Mouse (Mus musculus) left cerebral cortex, postnatal 14 days (tissue): ENCODE measurements at regions not wholly inside any gene's neighbourhood (a gene's known extent, or its start where the extent isn't known, plus 50 kb on each side); places are given as distances from the start of the nearest gene placed in this dataset.
A peak's percentile ranks its signal among the peaks of the same experiment; 100 is the strongest.

Source experiments
- DNase-seq, 2 experiments: peaks; one replicate each; pipeline ENCODE4 v3.0.0; 2021 to 2022; ENCODE audit warnings: low spot score in 2 of 2, mixed read lengths in 1 of 2
- intact Hi-C: fragments of 180-260 bp; cut with DNase I; formaldehyde crosslinking; loops from one replicate; pipeline ENCODE4 v1.15.1; 2025

DNA sequence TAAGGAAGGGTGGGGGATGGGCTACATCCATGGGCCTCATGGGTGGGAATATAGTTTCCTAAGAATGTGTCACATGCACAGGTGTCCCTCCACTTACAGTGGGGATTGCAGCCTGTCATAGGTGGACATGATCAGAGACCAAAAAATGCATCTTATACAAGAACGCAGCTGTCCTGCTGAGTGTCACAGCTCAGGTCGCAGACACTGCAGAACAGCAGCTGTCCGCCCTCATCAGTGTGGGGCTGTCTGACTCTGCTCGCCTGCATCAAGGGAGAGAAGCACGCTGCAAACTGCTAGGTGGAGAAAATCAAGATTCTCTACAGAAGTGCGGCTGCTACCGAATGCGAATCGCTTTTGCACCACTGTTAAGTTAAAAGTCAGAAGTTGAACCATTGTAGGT is 158.6 kb upstream of the Csf3r start:
- intact Hi-C loops: no loop called here
- DNase-seq: no peak

DNA sequence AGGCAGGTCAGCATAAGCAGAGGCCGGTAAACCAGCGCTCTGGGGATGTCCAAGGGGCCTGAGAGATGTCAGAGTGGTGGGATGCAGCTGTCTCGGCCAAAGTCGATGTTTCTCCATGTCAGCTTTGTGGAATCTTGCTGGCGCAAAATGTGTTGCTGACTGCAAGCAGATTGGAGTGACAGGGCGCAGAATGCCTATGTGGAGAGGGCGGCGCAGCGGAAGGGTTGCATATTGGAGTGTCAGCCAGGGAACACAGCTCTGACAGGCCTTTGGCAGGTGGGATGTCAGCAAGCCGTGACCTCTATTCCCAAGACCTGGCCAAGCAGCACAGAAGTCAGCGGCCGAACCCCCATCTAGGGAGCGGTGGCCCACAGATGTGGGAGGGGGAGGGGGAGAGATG is 153.1 kb upstream of the Csf3r start:
- DNase-seq: no peak
- intact Hi-C loops: no loop called here

GRCm38 (mm10) chr4:125880028-125880427 is 144.3 kb upstream of the Csf3r start:
- no peak for DNase-seq
- intact Hi-C loops: no loop called here

GRCm38 (mm10) chr4:125882531-125882930 is 141.8 kb upstream of the Csf3r start:
- intact Hi-C loops: no loop called here
- no peak for DNase-seq

GRCm38 (mm10) chr4:125890510-125890909 is 133.8 kb upstream of the Csf3r start:
- intact Hi-C loops: no loop called here
- no peak for DNase-seq

DNA sequence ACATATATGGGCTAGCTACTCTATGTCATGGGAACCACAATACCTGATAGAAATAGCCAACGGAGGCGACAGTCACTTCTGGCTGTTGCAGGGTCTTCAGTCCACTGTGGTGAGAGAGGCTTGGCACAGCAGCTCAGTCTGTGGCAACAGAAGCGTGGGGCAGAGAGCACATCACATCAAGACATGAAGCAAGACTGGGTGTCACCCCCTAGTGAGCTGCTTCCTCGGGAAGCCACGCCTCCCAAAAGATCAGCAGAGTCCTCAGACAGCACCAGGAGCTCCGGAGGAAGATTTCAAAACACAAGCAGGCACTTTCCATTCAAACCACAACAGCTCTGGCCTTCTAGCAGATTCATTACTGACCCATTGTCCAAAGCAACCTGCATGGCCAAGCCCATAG is 131.2 kb upstream of the Csf3r start:
- no peak for DNase-seq
- intact Hi-C loops: no loop called here

- intact Hi-C loops: no loop called here
- no peak for DNase-seq
Measured at GRCm38 (mm10) chr4:125897707-125898106, 126.6 kb upstream of the Csf3r start.

- no peak for DNase-seq
- intact Hi-C loops: no loop called here
Measured at GRCm38 (mm10) chr4:125898631-125899348, 125.6 kb upstream of the Csf3r start.

DNA sequence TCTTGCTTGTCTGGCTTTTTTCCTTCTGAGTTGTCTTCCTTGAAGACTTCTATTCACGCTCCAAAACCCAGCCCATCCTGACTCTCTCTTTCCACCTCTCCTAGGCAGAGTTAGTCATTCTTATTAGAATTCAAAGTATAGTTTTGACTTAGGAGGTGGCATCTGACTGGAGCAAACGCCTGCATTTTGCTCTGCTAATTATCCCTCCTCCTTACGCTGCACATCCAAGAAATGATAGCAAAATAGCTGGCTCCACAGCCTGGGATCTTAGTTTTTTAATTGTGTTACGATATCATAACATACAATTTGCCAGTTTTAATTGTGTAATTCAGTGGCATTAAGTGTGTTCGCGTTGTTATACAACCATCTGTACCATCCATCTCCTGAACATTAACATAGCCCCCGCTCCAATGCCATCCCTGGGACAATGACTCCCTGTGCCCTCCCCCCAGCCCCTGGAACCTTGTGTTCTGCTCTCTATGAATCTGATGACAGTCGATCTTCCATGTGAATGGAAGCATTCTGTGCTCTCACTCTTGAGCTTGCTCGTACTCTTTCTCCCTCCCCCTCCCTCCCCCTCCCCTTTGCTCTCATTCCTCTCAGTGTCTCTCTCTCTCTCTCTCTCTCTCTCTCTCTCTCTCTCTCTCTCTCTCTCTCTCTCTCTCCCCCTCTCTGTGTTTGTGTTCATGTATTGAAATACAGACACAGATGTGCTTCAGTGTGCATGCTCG is 122.6 kb upstream of the Csf3r start:
- intact Hi-C loops: no loop called here

GRCm38 (mm10) chr4:125906296-125906695 is 118.1 kb upstream of the Csf3r start:
- intact Hi-C loops: no loop called here
- no peak for DNase-seq

More for the DNA sequence above, 122.6 kb upstream of the Csf3r start:
- DNase-seq: no peak

DNA sequence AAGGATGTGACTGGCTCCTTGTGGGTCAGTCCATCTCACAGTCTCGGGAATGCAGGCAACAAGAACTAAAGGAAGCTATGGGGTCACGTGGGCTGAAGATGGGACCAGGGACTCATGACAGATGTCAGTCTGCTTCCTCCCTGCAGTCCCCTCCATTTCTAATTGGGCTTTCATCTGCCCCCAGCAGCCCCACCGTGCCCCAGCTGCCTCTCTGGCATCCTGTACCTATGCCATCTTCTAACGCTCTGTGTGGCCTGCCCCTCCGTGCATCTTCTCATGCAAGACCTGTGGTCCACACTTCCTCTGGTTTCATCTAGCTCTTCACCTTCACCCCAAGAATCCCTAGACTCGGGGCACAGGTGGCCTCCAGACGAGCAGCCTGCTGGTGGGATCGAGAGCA is 115.4 kb upstream of the Csf3r start:
- no peak for DNase-seq
- intact Hi-C loops: no loop called here

DNA sequence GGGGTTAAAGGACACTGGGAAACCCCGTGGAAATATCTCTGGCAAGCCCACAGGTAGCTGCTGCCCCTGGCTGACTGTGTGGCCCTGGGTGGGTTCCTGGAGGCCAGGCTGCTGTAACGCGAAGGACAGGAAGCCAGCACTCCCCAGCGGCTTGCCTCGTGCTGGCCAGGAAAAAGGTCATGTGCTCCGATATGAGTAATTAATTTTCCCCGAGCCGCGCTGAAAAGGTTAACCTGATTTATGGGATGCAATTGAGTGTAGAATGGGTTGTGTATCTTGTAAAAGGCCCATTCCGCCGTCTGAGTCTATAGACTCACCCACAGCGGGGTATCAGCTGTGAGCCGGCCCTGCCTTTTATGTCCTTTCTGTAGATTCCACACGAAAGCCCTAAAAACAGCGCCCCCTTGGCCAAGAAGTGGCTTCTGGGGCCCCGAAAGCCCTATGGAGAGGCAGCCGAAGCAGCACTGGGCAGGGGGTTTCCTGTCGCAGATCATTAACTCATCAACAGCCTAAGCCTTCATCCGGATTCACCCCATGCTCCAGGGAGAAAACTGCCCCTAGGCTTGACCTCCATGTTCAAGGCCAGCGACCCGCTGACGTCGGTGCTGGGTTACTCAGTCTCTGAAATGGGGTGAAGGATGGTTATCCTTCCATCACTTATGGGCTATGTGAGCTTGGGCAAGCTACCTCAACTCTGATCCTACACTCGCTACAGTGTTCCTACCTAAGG is 112.6 kb upstream of the Csf3r start:
- no peak for DNase-seq
- intact Hi-C loops: no loop called here

- intact Hi-C loops: no loop called here
- peak; percentile 61 to 72 for DNase-seq
Measured at GRCm38 (mm10) chr4:125912444-125913049, 111.8 kb upstream of the Csf3r start.

DNA sequence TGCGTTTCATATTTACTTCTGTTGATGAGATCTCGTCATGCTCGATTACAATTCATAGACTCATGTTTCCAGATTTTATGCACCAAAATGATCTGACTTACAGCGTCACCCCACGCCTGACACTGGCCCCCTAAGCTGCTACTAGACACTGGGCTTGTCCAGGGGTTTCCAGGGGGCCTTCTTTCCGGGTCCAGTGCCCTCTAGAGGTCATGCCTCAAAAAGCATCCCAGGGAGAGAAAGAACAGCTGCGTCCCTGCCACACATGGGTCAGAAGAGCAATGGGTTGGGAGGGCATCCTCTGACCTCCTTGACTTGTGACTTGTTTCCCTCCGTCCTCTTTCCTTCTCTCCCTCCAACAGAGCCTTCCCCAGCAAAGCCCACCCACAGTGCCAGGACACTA is 109.2 kb upstream of the Csf3r start:
- no peak for DNase-seq
- intact Hi-C loops: no loop called here

GRCm38 (mm10) chr4:125917210-125917609 is 107.1 kb upstream of the Csf3r start:
- DNase-seq: no peak
- intact Hi-C loops: no loop called here

GRCm38 (mm10) chr4:125921550-125922316 is 102.6 kb upstream of the Csf3r start:
- intact Hi-C loops: no loop called here
- peak; percentile 62 to 65 for DNase-seq

DNA sequence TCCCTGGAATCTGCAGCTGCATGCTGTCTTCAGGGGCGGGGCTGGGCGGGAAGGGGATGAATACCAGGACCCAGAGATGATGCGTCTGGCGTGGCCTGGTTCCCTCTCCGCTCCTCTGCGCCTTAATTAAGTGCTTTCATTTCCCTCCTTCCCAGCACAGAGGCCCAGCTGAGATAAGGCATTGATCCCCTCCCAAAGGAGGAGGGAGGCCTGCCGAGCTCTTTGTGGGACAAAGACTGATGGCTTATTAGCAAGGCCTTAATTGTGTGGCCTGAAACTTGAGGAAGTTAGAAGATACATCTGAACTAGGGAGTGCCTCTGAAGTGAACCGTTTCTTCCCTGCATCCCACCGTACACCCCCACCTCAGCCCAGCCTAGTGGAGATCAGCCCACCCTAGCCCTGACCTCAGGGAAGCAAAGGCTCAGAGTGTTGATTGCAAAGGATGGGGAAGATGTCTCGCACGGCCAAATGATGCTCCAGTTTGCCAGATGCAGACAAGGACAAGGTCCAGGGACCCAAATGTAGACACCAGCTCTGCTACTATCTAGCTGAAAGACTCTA is 102.0 kb upstream of the Csf3r start:
- DNase-seq: no peak
- intact Hi-C loops: no loop called here

GRCm38 (mm10) chr4:125923225-125923624 is 101.1 kb upstream of the Csf3r start:
- intact Hi-C loops: no loop called here
- DNase-seq: no peak

- DNase-seq: no peak
- intact Hi-C loops: no loop called here
Measured at GRCm38 (mm10) chr4:125928196-125928595, 96.2 kb upstream of the Csf3r start.
